Mouse (Mus musculus) stomach, embryonic 16.5 days (tissue): Measurements from ENCODE around the gene Gpr183. TPM values are rescaled to one million over a fixed set of nuclear protein-coding genes. Genes with fewer than 3 reads are reported as not detected.

Source experiments
- ATAC-seq: fragments of 200-750 bp; cut with Nextera tagmentation; 2 replicates; pipeline ENCODE4 v1.8.0; 2017; ENCODE audit warnings: moderate number of reproducible peaks, moderate TSS enrichment; ENCODE audit not compliant: insufficient read depth, low FRiP score
- H3K27ac ChIP-seq: fragments of 300-500 bp; sonication (generic); 2 replicates; pipeline ENCODE4 v1.5.1; 2014; ENCODE audit warnings: low read length
- H3K27me3 ChIP-seq: fragments of 300-500 bp; sonication (generic); 2 replicates; pipeline ENCODE4 v1.6.1; 2014; ENCODE audit warnings: low read length, control low read depth, mixed read lengths; ENCODE audit not compliant: control insufficient read depth, insufficient read depth
- H3K36me3 ChIP-seq: fragments of 300-500 bp; sonication (generic); 2 replicates; pipeline ENCODE4 v1.6.1; 2014; ENCODE audit warnings: low read length; ENCODE audit not compliant: control insufficient read depth, insufficient read depth
- H3K4me1 ChIP-seq: fragments of 300-500 bp; sonication (generic); 2 replicates; pipeline ENCODE4 v1.6.1; 2014; ENCODE audit warnings: low read length, control low read depth, mixed read lengths; ENCODE audit not compliant: control insufficient read depth, insufficient read depth
- H3K4me2 ChIP-seq: fragments of 300-500 bp; sonication (generic); 2 replicates; pipeline ENCODE4 v1.6.1; 2014; ENCODE audit warnings: low read depth, low read length, mixed read lengths
- H3K4me3 ChIP-seq: fragments of 300-500 bp; sonication (generic); replicated peaks from 2 replicates; pipeline ENCODE4 v1.5.1; 2014; ENCODE audit warnings: mild to moderate bottlenecking, low read length
- H3K9ac ChIP-seq: fragments of 300-500 bp; sonication (generic); 2 replicates; pipeline ENCODE4 v1.6.1; 2014; ENCODE audit warnings: low read length
- H3K9me3 ChIP-seq: fragments of 300-500 bp; sonication (generic); replicated peaks from 2 replicates; pipeline ENCODE4 v1.6.1; 2016; ENCODE audit warnings: low read length, control low read depth; ENCODE audit not compliant: control insufficient read depth
- WGBS: fragments of 180-500 bp; shearing (Covaris S2); extraction: QIAGEN DNeasy Blood & Tissue Kit; methylation state at CpG from one replicate; pipeline ENCODE4 v1.1.7; 2014; 5-methylcytosine and 5-hydroxymethylcytosine counted together
- polyA plus RNA-seq: library from polyadenylated mRNA; unstranded; fragments of >200 nt; fragmentation: Nextera tagmentation; extraction: Ambion mirVana; gene quantifications from 2 replicates; pipeline ENCODE4 v1.2.1, GENCODE M21; 2015

Gpr183 gene
- polyA plus RNA-seq, 1 experiment from 2014 or later, result 4.7 TPM

DNA sequence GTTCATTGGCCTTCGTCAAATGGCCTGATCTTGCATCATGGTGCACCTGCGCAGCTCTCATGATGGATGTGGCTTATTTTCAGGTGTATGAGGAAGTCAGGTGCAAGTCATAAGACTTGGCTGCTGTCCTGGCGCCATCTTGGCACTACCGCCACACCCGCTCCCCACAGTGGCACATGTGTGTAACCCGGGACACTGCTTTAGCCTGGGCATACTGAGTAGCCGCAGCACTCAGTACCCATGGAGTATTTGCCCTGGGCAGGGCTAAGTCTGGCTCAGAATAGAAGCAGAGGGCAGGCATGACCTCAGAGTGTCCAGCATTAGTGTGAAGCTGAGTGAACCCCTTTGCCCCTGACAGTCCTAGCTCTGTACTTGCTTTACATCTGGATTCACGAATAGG is 37.5 kb downstream of the Gpr183 start:
- no peak overlapping the region for H3K27ac ChIP-seq
- no peak overlapping the region for H3K4me2 ChIP-seq
- H3K36me3 ChIP-seq, result no peaks in the 10 kb centered on the region
- no peak overlapping the region for H3K9ac ChIP-seq
- H3K4me3 ChIP-seq, result no peak overlapping the region
- peaks cover 19% of the 10 kb centered on the region for H3K4me1 ChIP-seq
- ATAC-seq, result no peak
- H3K9me3 ChIP-seq, result no peaks in the 10 kb centered on the region
- no peaks in the 10 kb centered on the region for H3K27me3 ChIP-seq
- WGBS, result 91% methylated on average over 8 of the region's 8 CpGs

DNA sequence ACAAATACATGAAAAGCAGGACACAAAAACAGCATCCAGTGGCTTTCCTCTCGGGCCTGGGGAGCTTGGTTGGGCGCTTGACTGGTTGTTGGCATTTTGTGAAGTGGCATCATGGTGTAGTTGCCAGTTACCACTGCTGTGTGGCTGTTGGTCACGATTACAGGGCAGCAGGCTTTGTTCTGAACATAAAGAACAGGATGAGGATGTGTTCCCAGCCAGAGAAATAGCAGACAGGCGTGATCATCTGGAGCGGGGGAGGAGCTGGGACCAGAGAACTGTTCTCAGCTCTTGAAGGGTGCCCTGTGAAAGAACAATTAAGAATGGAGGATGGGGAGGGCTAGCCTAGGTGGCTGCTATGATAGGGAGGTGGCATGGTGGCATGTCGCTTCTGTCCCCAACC is 38.1 kb downstream of the Gpr183 start:
- Histone ChIP-seq H3K27me3 (no peaks in the 10 kb centered on the region), H3K4me1 (peaks cover 16% of the 10 kb centered on the region), H3K4me3 (no peak overlapping the region), H3K9me3 (no peaks in the 10 kb centered on the region), H3K9ac (no peak overlapping the region), H3K4me2 (no peak overlapping the region), H3K36me3 (no peaks in the 10 kb centered on the region), H3K27ac (no peak overlapping the region)
- 89% methylated on average over 6 of the region's 6 CpGs for WGBS
- no peak for ATAC-seq

DNA sequence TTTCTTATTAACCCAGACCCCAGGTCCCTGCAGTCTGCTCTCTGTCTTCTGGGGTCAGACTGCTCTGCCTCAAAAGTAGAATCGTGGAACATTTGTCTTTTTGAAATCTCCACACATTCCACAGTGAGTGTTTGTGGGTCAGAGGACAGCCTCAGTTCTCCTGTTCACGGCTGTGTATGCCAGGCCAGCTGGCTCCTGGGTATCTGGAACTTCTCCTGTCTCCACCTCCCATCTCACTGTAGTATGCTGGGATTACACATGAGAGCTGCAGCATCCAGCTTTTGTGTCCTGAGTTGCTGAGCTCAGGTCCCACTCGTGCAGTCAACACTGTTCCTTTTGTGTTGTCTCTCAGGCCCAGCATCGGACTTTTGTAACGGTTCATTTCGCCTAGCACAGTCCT is 40.1 kb downstream of the Gpr183 start:
- Histone ChIP-seq H3K27ac (no peak overlapping the region), H3K27me3 (no peaks in the 10 kb centered on the region), H3K4me1 (peaks cover 12% of the 10 kb centered on the region; the same call in 1 of the 2 replicates), H3K4me2 (no peak overlapping the region), H3K36me3 (no peaks in the 10 kb centered on the region), H3K9me3 (no peaks in the 10 kb centered on the region), H3K9ac (0 out of 2 replicates have a peak overlapping the region, but pooled peaks have one; percentile 39), H3K4me3 (no peak overlapping the region)
- ATAC-seq, result no peak
- 53% methylated on average over 6 of the region's 6 CpGs for WGBS

DNA sequence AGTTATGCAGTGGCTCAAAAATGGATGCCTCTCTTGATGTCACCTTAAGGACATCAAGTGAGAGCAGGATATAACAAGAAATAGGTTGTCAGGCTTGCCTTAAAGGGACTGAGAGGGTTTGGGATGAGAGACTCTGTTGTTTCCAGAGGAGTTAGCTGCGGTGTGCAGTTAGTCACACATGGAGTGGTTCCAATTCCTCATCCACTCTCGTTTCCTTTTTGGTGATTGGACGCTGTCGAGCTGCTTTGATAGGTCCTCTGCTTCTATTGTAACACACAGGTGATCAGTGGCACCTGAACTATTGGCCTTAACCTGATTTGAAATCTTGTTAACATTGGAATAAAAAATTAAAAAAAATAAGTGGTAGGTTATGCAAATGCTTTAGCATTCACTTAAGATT is 42.3 kb downstream of the Gpr183 start:
- no peak overlapping the region for H3K9ac ChIP-seq
- H3K4me2 ChIP-seq, result no peak overlapping the region
- WGBS, result 74% methylated on average over 4 of the region's 4 CpGs
- peaks cover 12% of the 10 kb centered on the region; the same call in 1 of the 2 replicates for H3K4me1 ChIP-seq
- H3K4me3 ChIP-seq, result no peak overlapping the region
- ATAC-seq, result no peak
- H3K27me3 ChIP-seq, result no peaks in the 10 kb centered on the region
- no peaks in the 10 kb centered on the region for H3K9me3 ChIP-seq
- H3K36me3 ChIP-seq, result no peaks in the 10 kb centered on the region
- H3K27ac ChIP-seq, result no peak overlapping the region

DNA sequence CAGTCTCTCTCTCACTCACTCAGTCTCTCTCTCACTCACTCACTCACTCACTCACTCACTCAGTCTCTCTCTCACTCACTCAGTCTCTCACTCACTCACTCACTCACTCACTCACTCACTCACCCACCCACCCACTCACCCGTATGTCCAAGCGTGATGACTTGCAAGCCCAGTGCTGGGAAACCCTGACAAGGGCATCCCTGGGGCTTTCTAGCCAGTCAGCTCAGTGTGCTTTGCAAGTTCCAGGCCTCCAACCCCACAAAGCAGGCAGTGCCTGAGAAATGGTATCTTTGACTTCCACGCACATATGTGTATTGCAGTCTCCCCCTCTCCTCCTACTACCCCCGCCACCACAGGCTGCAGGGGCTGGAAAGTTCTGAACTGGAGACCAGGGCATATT is 43.0 kb downstream of the Gpr183 start:
- Histone ChIP-seq H3K27ac (no peak overlapping the region), H3K4me2 (no peak overlapping the region), H3K9me3 (no peaks in the 10 kb centered on the region), H3K9ac (no peak overlapping the region), H3K27me3 (no peaks in the 10 kb centered on the region), H3K4me1 (peaks cover 12% of the 10 kb centered on the region; the same call in 1 of the 2 replicates), H3K36me3 (no peaks in the 10 kb centered on the region), H3K4me3 (no peak overlapping the region)
- WGBS, result 89% methylated on average over 4 of the region's 4 CpGs
- ATAC-seq, result no peak

DNA sequence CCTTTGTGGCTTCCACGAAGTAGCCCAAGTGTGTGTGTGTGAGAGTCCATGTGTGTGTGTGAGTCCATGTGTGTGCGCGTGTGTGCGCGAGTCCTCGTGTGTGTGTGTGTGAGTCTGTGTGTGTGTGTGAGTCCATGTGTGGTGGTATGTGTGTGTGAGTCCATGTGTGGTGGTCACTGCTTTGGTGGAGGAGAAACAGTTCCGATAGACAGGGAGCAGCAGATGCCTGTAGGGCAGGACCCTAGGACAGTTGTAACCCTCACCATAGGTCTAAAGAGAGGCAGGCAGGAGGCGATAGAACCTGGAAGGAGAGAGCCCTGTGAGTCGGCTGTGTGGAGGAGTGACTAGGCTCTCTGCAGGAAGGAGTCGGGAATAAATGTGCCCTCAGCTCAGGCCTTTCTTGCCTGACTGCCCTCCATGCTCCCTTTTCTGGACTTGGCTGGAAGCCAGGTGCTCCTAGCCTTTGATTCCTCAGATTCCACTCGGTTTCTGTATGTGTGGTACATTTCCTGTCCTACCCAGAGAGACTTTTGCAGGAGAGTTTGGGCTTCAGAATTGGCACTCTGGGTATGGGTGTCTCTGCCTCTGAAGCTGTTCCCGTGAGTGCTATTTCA is 44.4 kb downstream of the Gpr183 start:
- H3K9ac ChIP-seq, result 0 out of 2 replicates have a peak overlapping the region, but pooled peaks have one; percentile 36
- H3K4me1 ChIP-seq, result peaks cover 12% of the 10 kb centered on the region; the same call in 1 of the 2 replicates
- no peaks in the 10 kb centered on the region for H3K27me3 ChIP-seq
- 71% methylated on average over 12 of the region's 12 CpGs for whole genome bisulfite sequencing
- H3K4me3 ChIP-seq, result no peak overlapping the region
- no peaks in the 10 kb centered on the region for H3K9me3 ChIP-seq
- no peaks in the 10 kb centered on the region for H3K36me3 ChIP-seq
- no peak overlapping the region; the same call in 1 of the 2 replicates for H3K27ac ChIP-seq
- 0 out of 2 replicates have a peak, but pooled peaks have one; percentile 38 for ATAC-seq
- H3K4me2 ChIP-seq, result no peak overlapping the region

DNA sequence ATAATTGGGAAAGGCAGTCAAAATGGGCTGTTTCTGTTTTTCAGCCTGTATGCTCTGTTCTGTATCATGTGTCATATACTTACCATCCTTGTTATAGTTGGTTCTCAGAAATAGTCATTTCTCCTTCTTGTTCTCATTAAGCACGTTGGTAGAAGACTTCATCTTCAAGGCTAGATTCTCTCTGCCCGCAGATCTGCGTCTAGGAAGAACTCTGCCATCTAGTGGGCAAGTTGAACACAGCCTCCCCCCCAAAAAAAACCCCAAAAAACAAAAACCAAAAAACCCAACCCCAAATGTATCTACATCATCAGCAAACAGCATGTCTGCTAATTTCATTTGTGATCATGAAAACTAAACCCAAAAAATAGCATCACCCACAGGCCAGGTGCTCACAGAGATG is 45.2 kb downstream of the Gpr183 start:
- WGBS, result 15% methylated on average over 3 of the region's 3 CpGs

DNA sequence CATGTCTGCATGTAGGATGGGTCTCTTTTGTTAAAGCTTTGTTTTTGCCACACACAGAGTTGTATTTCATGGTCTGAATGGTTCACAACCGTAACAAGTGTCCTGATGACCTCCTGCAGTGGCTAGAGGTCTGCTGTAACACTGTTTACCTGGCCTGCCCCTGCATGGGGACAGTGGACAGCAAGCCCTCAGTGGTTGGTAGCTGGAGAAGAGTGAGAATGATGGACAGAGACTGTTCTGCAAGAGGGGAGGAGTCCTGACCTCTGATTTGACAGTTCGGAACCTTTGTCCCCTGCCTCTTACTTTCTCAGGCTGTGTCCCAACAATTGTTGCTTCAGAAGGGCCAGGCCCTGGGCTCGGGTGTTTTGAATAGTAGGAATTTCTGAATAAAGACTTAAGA is 46.7 kb downstream of the Gpr183 start:
- Histone ChIP-seq H3K4me2 (no peak overlapping the region), H3K27ac (no peak overlapping the region), H3K36me3 (no peaks in the 10 kb centered on the region), H3K4me3 (no peak overlapping the region), H3K9ac (no peak overlapping the region), H3K27me3 (no peaks in the 10 kb centered on the region), H3K4me1 (peaks cover 6% of the 10 kb centered on the region; the same call in 1 of the 2 replicates), H3K9me3 (no peaks in the 10 kb centered on the region)
- no peak for ATAC-seq
- 81% methylated on average over 3 of the region's 3 CpGs for WGBS

More for the DNA sequence above, 45.2 kb downstream of the Gpr183 start:
- Histone ChIP-seq H3K27me3 (no peaks in the 10 kb centered on the region), H3K4me3 (no peak overlapping the region), H3K4me1 (peaks cover 7% of the 10 kb centered on the region; the same call in 1 of the 2 replicates), H3K36me3 (no peaks in the 10 kb centered on the region), H3K4me2 (no peak overlapping the region), H3K27ac (no peak overlapping the region), H3K9ac (no peak overlapping the region), H3K9me3 (no peaks in the 10 kb centered on the region)
- no peak for ATAC-seq

DNA sequence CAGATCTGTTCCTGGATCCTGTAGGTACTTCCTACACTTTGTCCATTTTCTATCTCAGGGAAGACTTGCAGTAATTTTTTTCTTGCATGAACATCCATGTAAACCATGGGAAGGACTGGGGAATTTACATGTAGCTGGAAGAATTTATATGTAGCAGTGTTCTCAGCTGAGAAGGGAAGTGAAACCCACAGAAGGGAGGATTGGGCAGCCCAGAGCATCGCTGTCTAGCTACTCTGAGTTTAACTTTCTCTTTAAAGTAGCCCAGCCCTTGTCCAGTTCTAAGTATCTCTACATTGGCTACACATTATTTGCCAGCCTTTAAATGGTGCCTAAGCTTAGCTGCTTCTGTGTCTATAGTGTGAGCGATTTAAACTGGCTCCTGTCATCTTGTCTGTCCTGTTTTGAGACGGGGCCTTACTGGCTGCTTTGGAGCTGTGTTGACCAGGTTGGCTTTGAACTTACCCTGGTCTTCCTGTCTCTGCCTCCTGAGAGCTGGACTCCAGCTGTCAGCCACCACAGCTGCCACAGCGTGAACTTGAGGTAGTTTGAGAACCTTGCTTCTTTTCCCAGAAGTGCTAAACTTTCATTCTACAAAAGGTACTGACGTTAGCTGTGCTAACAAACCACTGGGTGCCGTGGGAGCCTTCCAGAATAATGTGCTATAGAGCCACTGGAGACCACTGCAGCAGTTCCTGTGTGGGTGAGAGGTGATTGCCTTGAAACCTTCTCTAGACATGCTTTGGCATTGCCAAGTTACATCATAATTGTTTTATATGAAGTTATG is 48.5 kb downstream of the Gpr183 start:
- Histone ChIP-seq H3K4me2 (no peak overlapping the region), H3K4me1 (peaks cover 6% of the 10 kb centered on the region; the same call in 1 of the 2 replicates), H3K27ac (no peak overlapping the region), H3K9me3 (no peaks in the 10 kb centered on the region), H3K27me3 (no peaks in the 10 kb centered on the region), H3K4me3 (no peak overlapping the region), H3K9ac (no peak overlapping the region), H3K36me3 (no peaks in the 10 kb centered on the region; the same call in 1 of the 2 replicates)
- 81% methylated on average over 6 of the region's 6 CpGs for WGBS
- ATAC-seq, result no peak
